Mouse (Mus musculus) stomach, embryonic 14.5 days (tissue): ENCODE data around the gene Gm19426. TPM values are rescaled to one million over a fixed set of nuclear protein-coding genes. Genes with fewer than 3 reads are reported as not detected.

Experiments used
- ATAC-seq: fragments of 200-750 bp; cut with Nextera tagmentation; 2 replicates; pipeline ENCODE4 v1.8.0; 2017; ENCODE audit warnings: low read depth, moderate TSS enrichment; ENCODE audit not compliant: insufficient number of reproducible peaks, insufficient read depth, low FRiP score
- H3K27ac ChIP-seq: fragments of 300-500 bp; sonication (generic); 2 replicates; pipeline ENCODE4 v1.5.1; 2014; ENCODE audit warnings: mild to moderate bottlenecking, low read length, moderate library complexity, mixed read lengths
- H3K27me3 ChIP-seq: fragments of 300-500 bp; sonication (generic); 2 replicates; pipeline ENCODE4 v1.6.1; 2014; ENCODE audit warnings: low read length, control low read depth, mixed read lengths; ENCODE audit not compliant: control insufficient read depth, insufficient read depth
- H3K36me3 ChIP-seq: fragments of 300-500 bp; sonication (generic); 2 replicates; pipeline ENCODE4 v1.6.1; 2014; ENCODE audit warnings: mild to moderate bottlenecking, control low read depth, low read length, moderate library complexity, mixed read lengths; ENCODE audit not compliant: control insufficient read depth, insufficient read depth
- H3K4me1 ChIP-seq: fragments of 300-500 bp; sonication (generic); 2 replicates; pipeline ENCODE4 v1.6.1; 2014; ENCODE audit warnings: low read length, control low read depth, mixed read lengths; ENCODE audit not compliant: control insufficient read depth, insufficient read depth
- H3K4me2 ChIP-seq: fragments of 300-500 bp; sonication (generic); replicated peaks from 2 replicates; pipeline ENCODE4 v1.6.1; 2014; ENCODE audit warnings: low read depth, low read length, control low read depth
- H3K4me3 ChIP-seq: fragments of 300-500 bp; sonication (generic); 2 replicates; pipeline ENCODE4 v1.5.1; 2014; ENCODE audit warnings: low read depth, low read length, control low read depth
- H3K9ac ChIP-seq: fragments of 300-500 bp; sonication (generic); replicated peaks from 2 replicates; pipeline ENCODE4 v1.6.1; 2014; ENCODE audit warnings: low read depth, mild to moderate bottlenecking, control low read depth, low read length, moderate library complexity, mixed read lengths
- H3K9me3 ChIP-seq: fragments of 300-500 bp; sonication (generic); 2 replicates; pipeline ENCODE4 v1.6.1; 2016; ENCODE audit warnings: low read depth, low read length, control low read depth; ENCODE audit not compliant: control insufficient read depth
- WGBS: fragments of 180-500 bp; shearing (Covaris S2); extraction: QIAGEN DNeasy Blood & Tissue Kit; methylation state at CpG from one replicate; pipeline ENCODE4 v1.1.7; 2014; 5-methylcytosine and 5-hydroxymethylcytosine counted together
- polyA plus RNA-seq: library from polyadenylated mRNA; unstranded; fragments of >200 nt; fragmentation: Nextera tagmentation; extraction: Ambion mirVana; gene quantifications from 2 replicates; pipeline ENCODE4 v1.2.1, GENCODE M21; 2014

The Gm19426 gene
- polyA plus RNA-seq, 1 experiment from 2014 or later: 5.9 TPM

DNA sequence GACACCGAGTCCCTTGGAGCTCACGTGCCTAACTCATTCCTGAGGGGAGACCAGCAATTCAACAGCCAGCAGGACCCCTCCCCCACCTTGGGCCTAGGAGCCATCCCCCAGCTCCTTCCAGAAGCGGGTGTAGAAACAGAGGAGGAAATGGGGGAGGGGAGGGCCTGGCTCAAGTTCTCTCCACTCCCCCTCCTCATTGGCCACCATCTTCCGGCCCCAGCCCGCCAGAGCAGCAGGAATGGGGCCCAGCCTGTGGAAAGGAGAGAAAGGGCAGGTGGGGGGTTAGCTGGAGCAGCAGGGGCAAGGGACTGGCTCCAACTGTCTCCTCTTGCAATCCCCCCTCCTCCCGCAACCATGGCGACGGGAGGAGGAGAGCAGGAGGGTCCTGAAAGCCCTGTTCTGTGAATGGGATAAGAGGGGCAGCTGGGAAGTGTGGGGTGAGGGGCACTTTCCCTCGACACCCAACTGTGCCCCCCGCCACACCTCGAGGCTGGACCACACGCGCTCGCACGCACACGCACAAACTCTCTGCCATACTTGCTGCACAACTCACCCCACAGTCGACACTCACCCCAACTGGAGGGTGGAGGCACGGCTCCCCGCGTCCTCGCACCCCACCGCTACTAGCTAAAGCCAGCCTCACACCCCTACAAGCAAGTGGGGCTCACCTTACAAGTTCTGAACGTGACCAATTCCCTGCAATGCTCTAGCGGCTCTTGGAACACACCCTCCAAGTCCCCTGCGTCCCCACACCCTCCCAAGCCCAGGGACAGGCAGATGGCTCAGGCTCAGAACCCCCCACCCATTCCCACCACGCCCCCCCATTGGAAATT lies 788 bp downstream of the Gm19426 start:
- Histone ChIP-seq H3K4me1 (peaks cover 41% of the 10 kb centered on the region), H3K9ac (peak overlapping the region; percentile 98), H3K36me3 (peaks cover 10% of the 10 kb centered on the region; the same call in 1 of the 2 replicates), H3K4me2 (peak overlapping the region; percentile 77), H3K27me3 (no peaks in the 10 kb centered on the region), H3K27ac (peak overlapping the region; percentile 100), H3K4me3 (peak overlapping the region; percentile 92), H3K9me3 (no peaks in the 10 kb centered on the region)
- peak; percentile 56 for ATAC-seq
- 3% methylated on average over 25 of the region's 26 CpGs for WGBS

DNA sequence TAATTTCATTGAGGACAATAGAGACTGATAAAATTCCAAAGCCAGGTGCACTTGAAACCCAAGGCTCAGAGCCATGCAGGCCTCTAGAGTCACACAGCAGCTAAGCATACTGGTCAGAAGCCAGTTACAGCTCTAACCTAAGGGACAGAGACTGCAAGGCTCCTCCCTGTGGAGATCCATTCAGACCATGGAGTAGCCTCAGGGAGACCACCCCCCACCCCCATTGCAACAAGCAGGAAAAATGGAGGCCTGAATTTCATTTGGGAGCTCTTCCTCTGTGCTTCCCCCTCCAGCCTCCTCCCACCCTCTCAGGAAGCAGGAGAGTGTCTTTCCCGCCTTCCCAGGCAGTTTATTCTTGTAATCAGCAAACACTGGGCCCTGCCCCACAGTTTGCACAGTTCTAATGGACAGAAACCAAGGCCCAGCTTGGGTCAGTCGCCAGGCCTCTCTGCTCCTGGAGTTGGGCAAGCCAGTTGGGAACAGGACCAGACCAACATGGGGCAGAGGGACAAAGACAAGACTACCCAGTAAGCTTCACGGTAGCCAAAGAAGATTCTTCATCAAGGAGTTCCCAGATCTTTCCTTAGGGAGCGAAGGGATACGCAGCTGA lies 1.5 kb downstream of the Gm19426 start:
- peak overlapping the region; percentile 100 for H3K27ac ChIP-seq
- peak overlapping the region; percentile 77 for H3K4me2 ChIP-seq
- peaks cover 48% of the 10 kb centered on the region for H3K4me1 ChIP-seq
- H3K9me3 ChIP-seq: no peaks in the 10 kb centered on the region
- WGBS: 4% methylated on average over 5 of the region's 5 CpGs
- peak overlapping the region; percentile 92 for H3K4me3 ChIP-seq
- no peaks in the 10 kb centered on the region for H3K27me3 ChIP-seq
- H3K36me3 ChIP-seq: peaks cover 10% of the 10 kb centered on the region; the same call in 1 of the 2 replicates
- ATAC-seq: no peak
- peak overlapping the region; percentile 98 for H3K9ac ChIP-seq

DNA sequence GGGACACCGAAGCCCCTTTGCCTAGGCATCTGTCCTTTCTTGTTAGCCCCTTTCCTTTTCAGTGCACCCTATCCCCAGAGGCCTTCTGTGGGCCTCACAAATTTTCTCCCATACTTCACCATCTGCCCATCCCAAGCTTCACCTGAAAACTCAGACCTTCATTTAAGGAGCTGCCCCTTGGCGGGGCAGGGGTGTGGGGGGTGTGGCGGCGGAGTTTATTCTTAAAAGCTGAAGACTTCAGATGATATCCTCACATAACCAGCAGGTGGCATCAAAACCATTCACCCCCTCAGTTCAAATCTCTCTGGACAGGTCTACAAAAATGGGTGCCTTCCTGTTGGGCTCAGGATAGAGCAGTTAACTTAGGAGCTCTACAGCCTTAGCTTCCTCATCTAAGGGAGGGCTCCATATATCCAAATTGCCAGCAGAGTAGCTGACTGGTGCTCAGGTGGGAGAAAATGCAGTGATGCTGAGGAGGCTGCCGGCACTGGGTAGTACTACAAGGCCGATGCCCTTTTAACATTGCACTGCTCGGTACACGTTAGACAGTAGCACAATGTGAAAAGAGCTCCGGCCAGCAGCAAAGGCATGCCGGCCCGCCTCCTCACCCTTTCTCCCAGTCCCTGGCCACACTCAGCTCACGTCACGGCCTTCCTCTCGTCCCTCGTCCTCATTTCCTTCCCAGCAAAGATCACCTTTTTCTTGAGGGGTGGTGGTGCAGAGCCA lies 2.7 kb downstream of the Gm19426 start:
- peak overlapping the region; percentile 92; the same call in 1 of the 2 replicates for H3K4me3 ChIP-seq
- peak overlapping the region; percentile 77 for H3K4me2 ChIP-seq
- peaks cover 10% of the 10 kb centered on the region; the same call in 1 of the 2 replicates for H3K36me3 ChIP-seq
- H3K4me1 ChIP-seq: peaks cover 60% of the 10 kb centered on the region
- no peak overlapping the region; the same call in 1 of the 2 replicates for H3K27ac ChIP-seq
- no peaks in the 10 kb centered on the region for H3K27me3 ChIP-seq
- H3K9ac ChIP-seq: no peak overlapping the region
- no peak for ATAC-seq
- WGBS: 69% methylated on average over 15 of the region's 15 CpGs
- H3K9me3 ChIP-seq: no peaks in the 10 kb centered on the region

DNA sequence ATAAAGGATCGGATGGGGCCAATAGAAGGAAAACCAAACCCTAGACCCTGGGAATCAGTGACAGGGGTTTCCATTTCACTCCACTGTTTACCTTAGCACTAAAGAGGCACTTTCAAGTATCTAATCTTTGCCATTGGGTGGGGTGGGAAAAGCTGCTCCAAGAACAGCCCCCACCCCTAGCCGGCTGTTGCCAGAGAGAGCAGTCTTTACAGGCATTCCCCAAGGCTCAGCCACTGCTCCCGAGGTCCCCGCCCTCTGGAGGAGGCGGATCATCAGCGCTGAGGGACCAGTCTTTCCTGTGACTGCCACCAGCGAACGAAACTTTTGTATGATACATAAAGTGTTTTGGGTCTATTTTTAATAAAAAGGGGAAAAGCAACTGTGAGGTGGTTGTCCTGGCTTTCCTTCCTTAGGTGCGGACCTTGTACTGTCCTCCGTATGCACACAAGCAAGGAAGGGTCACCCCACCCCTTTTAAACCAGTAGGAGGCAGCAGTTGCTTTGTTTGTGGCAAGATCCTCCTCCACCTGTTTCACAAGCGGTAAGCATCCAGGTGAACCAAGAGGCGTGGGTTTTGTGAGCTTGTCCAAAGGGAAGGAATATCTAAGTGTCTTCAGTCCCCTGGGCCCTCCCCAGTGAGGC lies 5.1 kb downstream of the Gm19426 start:
- Histone ChIP-seq H3K36me3 (peaks cover 10% of the 10 kb centered on the region; the same call in 1 of the 2 replicates), H3K4me3 (no peak overlapping the region; the same call in 1 of the 2 replicates), H3K4me1 (peaks cover 57% of the 10 kb centered on the region), H3K9ac (no peak overlapping the region), H3K4me2 (peak overlapping the region; percentile 33), H3K9me3 (no peaks in the 10 kb centered on the region), H3K27ac (peak overlapping the region; percentile 48; the same call in 1 of the 2 replicates), H3K27me3 (no peaks in the 10 kb centered on the region)
- ATAC-seq: peak; percentile 16; the same call in 1 of the 2 replicates
- 1% methylated on average over 12 of the region's 12 CpGs for WGBS

DNA sequence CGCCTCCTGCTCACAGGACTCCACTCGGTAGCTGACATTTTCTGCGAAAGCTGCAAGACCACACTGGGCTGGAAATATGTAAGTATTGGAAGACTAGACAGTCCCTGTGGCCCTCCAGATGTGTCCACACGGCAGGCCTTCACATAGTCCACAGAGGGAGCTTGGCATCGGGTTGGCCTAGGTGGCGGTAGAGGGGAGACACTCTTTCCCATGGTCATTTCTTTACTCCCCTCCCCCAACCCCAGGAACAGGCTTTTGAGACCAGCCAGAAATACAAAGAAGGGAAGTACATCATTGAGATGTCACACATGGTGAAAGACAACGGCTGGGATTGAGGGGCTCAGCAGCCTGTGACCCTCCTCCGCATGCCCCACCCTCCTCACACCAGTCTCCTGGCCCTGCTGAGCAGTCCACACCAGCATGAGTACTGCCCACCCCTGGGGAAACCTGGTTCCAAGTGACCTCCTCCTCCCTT lies 6.0 kb downstream of the Gm19426 start:
- Histone ChIP-seq H3K9ac (no peak overlapping the region), H3K4me2 (peak overlapping the region; percentile 32), H3K9me3 (no peaks in the 10 kb centered on the region), H3K27ac (peak overlapping the region; percentile 75), H3K36me3 (peaks cover 10% of the 10 kb centered on the region; the same call in 1 of the 2 replicates), H3K4me3 (no peak overlapping the region), H3K4me1 (peaks cover 57% of the 10 kb centered on the region), H3K27me3 (no peaks in the 10 kb centered on the region)
- 1% methylated on average over 8 of the region's 8 CpGs for WGBS
- ATAC-seq: peak; percentile 44; the same call in 1 of the 2 replicates

DNA sequence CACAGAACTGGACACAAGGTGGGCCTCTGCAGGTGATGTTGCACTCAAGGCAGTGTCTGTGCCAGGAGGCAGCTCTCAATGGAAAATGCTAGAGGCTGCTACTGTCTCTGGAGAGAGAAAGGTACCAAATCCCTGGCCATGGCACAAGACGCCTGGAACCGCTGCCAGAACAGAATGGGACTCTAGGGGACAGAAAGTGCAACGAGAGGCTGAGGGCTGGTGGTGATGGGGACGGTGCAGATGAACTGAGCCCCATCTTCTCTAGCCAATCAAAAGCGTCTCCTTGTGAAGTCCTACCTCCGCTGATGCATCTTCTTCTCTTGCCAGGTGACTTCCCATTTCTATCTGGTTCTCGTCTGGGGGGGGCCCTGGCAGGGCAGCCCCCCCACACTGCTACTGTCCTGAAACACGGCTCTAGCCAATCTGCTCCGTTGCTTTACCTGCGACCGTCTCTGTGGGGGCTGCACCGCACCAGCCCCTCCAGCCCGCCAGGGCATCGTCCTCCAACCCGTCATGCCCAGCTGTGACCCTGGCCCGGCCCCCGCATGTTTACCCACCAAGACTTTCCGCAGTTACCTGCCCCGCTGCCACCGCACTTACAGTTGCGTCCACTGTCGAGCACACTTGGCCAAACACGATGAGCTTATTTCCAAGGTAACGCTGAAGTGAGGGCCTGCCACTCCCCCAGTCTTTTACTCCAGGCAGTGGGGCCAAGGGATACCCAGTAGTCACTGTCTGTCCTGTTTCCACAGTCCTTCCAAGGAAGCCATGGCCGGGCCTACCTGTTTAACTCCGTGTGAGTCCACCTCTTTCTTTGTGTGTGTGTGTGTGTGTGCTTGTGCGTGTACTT lies 6.9 kb downstream of the Gm19426 start:
- peak overlapping the region; percentile 32 for H3K4me2 ChIP-seq
- peaks cover 55% of the 10 kb centered on the region for H3K4me1 ChIP-seq
- H3K27me3 ChIP-seq: no peaks in the 10 kb centered on the region
- H3K36me3 ChIP-seq: peaks cover 9% of the 10 kb centered on the region; the same call in 1 of the 2 replicates
- 0 out of 2 replicates have a peak overlapping the region, but pooled peaks have one; percentile 6 for H3K4me3 ChIP-seq
- H3K9me3 ChIP-seq: no peaks in the 10 kb centered on the region
- no peak overlapping the region for H3K9ac ChIP-seq
- H3K27ac ChIP-seq: peak overlapping the region; percentile 75
- WGBS: 4% methylated on average over 27 of the region's 27 CpGs
- no peak for ATAC-seq

DNA sequence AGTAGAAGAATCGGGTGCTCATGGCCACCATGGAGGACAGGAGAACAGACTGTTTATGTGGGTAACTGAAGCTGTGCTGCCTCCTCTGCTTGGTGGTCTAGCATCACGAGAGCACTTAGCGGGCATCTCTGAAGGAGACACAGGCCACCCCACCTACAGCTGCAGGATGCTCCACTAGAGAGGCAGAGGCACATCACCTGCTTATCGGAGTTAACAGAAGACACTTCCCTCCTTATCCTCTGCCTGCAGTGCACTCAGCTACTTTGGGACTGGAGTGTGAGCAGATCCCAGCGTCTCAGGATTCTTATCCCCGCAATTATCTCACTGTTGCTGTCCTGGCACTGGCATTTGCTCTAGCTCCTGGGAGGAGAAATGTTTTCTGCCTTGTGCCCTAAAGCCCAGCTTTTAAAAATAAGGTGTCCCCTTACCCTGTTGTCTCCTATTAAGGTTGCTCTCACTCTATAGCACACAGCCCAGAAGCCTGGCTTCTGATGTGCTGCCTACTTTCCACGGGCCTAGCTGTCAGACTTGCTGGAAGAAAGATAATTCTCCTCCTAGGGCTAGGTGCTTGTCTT lies 8.0 kb downstream of the Gm19426 start:
- no peak overlapping the region for H3K9ac ChIP-seq
- 19% methylated on average over 7 of the region's 7 CpGs for WGBS
- H3K4me2 ChIP-seq: peak overlapping the region; percentile 66
- peak; percentile 12; the same call in 1 of the 2 replicates for ATAC-seq
- H3K27me3 ChIP-seq: no peaks in the 10 kb centered on the region
- 0 out of 2 replicates have a peak overlapping the region, but pooled peaks have one; percentile 10 for H3K27ac ChIP-seq
- no peaks in the 10 kb centered on the region for H3K36me3 ChIP-seq
- H3K9me3 ChIP-seq: no peaks in the 10 kb centered on the region
- peak overlapping the region; percentile 39; the same call in 1 of the 2 replicates for H3K4me3 ChIP-seq
- peaks cover 45% of the 10 kb centered on the region for H3K4me1 ChIP-seq
